Mouse (Mus musculus): ENCODE data around the gene Ppm1b. TPM values are rescaled to one million over a fixed set of nuclear protein-coding genes. Genes with fewer than 3 reads are reported as not detected.

Ppm1b gene
- polyA plus RNA-seq, 1 experiment from 2014 or later, result 80.0 TPM

GRCm38 (mm10) chr17:85043404-85043816 is 86.9 kb downstream of the Ppm1b start:
- Histone ChIP-seq H3K36me3 (no peaks in the 10 kb centered on the region), H3K9ac (no peak overlapping the region), H3K27ac (peak overlapping the region; percentile 54), H3K9me3 (no peaks in the 10 kb centered on the region), H3K4me2 (no peak overlapping the region), H3K27me3 (replicated peaks) (no peaks in the 10 kb centered on the region), H3K4me3 (replicated peaks) (no peak overlapping the region), H3K4me1 (no peaks in the 10 kb centered on the region)
- peak; percentile 60; the same call in 1 of the 2 replicates for ATAC-seq (ENCODE audit: insufficient read depth, low FRiP score, low read depth)
- 61% methylated on average over 6 of the region's 6 CpGs for WGBS

DNA sequence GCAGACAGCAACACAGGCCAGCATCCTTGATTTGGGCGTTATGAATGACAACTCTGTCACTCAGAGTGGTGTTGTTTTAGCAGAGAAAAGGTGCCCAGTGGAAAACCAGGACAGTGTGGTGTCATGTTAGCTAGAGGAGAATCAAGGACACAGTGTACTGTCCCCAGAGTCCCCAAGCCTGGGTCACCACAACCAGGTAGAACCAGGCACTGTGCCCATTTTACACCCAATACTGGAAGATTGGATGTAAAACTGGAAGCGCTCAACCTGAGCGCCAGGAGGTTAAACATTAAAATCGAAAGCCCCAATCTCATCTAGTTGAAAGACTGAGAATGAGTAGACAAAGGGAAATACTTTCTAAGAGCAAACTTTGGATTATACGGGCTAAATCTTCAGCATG is 87.9 kb downstream of the Ppm1b start:
- Histone ChIP-seq H3K4me1 (no peaks in the 10 kb centered on the region), H3K9ac (no peak overlapping the region), H3K27ac (no peak overlapping the region), H3K27me3 (replicated peaks) (no peaks in the 10 kb centered on the region), H3K36me3 (no peaks in the 10 kb centered on the region), H3K9me3 (no peaks in the 10 kb centered on the region), H3K4me3 (replicated peaks) (no peak overlapping the region), H3K4me2 (no peak overlapping the region)
- ATAC-seq (ENCODE audit: insufficient read depth, low FRiP score, low read depth), result no peak
- 87% methylated on average over 5 of the region's 5 CpGs for WGBS

DNA sequence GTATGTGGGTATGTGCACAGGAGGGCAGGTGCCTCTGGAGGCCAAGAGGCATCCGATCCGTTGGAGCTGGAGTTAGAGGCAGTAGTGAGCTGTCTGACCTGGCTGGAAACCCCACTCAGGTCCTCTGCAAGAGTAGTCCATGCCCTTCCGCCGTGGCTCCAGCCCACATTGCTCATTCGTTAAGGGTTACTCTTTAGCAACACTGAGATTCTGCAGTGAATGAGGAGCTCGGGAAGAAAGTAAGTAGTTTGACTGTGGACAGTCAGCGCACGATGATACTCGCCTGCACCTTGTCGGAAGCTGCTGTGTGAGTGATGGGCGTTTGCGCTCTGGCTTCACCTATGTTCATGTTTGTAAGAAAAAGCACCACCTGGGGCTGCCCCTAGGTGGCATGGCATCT is 88.6 kb downstream of the Ppm1b start:
- Histone ChIP-seq H3K4me3 (replicated peaks) (no peak overlapping the region), H3K4me2 (no peak overlapping the region), H3K4me1 (no peaks in the 10 kb centered on the region), H3K36me3 (no peaks in the 10 kb centered on the region), H3K27me3 (replicated peaks) (no peaks in the 10 kb centered on the region), H3K27ac (no peak overlapping the region), H3K9ac (no peak overlapping the region), H3K9me3 (no peaks in the 10 kb centered on the region)
- no peak for ATAC-seq (ENCODE audit: insufficient read depth, low FRiP score, low read depth)
- 79% methylated on average over 12 of the region's 12 CpGs for WGBS

DNA sequence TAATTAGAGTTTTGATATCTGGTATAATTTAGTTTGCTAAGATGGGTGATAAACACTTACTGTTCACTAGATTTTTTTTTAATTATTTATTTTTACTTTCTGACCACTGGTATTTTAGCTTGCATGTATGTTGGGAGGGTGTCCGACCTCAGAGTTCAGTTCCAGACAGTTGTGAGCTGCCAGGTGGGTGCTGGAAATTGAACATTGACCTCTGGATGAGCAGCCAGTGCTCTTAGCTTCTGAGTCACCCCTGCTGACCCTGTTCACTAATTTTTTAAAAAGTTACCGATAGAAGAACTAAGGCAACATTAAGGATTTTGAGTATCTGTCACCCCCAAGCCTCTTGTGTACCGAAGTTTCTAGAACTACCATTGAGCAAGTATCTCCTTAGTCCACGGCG is 91.8 kb downstream of the Ppm1b start:
- no peak overlapping the region for H3K9ac ChIP-seq
- no peaks in the 10 kb centered on the region for H3K4me1 ChIP-seq
- no peaks in the 10 kb centered on the region for H3K36me3 ChIP-seq
- no peak overlapping the region for H3K4me2 ChIP-seq
- H3K27me3 ChIP-seq (replicated peaks), result no peaks in the 10 kb centered on the region
- no peaks in the 10 kb centered on the region for H3K9me3 ChIP-seq
- 86% methylated on average over 5 of the region's 5 CpGs for WGBS
- no peak for ATAC-seq (ENCODE audit: insufficient read depth, low FRiP score, low read depth)
- no peak overlapping the region for H3K27ac ChIP-seq
- H3K4me3 ChIP-seq (replicated peaks), result no peak overlapping the region

GRCm38 (mm10) chr17:85058276-85058675 is 101.7 kb downstream of the Ppm1b start:
- Histone ChIP-seq H3K4me2 (no peak overlapping the region), H3K27ac (no peak overlapping the region), H3K9ac (no peak overlapping the region), H3K9me3 (no peaks in the 10 kb centered on the region), H3K4me1 (no peaks in the 10 kb centered on the region), H3K27me3 (replicated peaks) (no peaks in the 10 kb centered on the region), H3K4me3 (replicated peaks) (no peak overlapping the region), H3K36me3 (no peaks in the 10 kb centered on the region)
- no peak for ATAC-seq (ENCODE audit: insufficient read depth, low FRiP score, low read depth)
- 88% methylated on average over 7 of the region's 7 CpGs for WGBS

- H3K4me2 ChIP-seq, result no peak overlapping the region
- 92% methylated on average over 6 of the region's 6 CpGs for WGBS
- no peak overlapping the region for H3K9ac ChIP-seq
- no peak for ATAC-seq (ENCODE audit: insufficient read depth, low FRiP score, low read depth)
- no peak overlapping the region for H3K4me3 ChIP-seq (replicated peaks)
- no peak overlapping the region for H3K27ac ChIP-seq
- no peaks in the 10 kb centered on the region for H3K4me1 ChIP-seq
- H3K36me3 ChIP-seq, result no peaks in the 10 kb centered on the region
- no peaks in the 10 kb centered on the region for H3K27me3 ChIP-seq (replicated peaks)
- no peaks in the 10 kb centered on the region for H3K9me3 ChIP-seq
Measured at GRCm38 (mm10) chr17:85059136-85059535, 102.6 kb downstream of the Ppm1b start.

DNA sequence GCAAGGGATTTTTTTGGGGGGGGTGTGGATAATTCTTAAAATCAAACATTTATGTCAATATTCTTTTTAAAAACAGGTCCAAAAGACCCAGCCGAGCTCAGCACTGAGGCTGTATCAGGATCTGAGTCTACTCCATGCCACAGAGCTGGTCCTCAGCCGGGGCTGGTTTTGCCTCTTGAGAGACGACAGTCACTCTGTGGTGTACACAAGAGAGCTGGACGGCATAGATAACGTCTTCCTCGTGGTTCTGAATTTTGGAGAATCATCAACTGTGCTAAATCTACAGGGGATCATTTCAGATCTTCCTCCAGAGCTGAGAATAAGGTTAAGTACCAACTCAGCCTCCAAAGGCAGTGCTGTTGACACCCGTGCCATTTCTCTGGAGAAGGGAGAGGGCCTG is 107.0 kb downstream of the Ppm1b start:
- Histone ChIP-seq H3K4me1 (no peaks in the 10 kb centered on the region), H3K9me3 (no peaks in the 10 kb centered on the region), H3K27ac (no peak overlapping the region), H3K27me3 (replicated peaks) (no peaks in the 10 kb centered on the region), H3K9ac (no peak overlapping the region), H3K36me3 (peaks cover 8% of the 10 kb centered on the region), H3K4me3 (replicated peaks) (no peak overlapping the region), H3K4me2 (no peak overlapping the region)
- no peak for ATAC-seq (ENCODE audit: insufficient read depth, low FRiP score, low read depth)
- 85% methylated on average over 7 of the region's 7 CpGs for WGBS

GRCm38 (mm10) chr17:85067331-85067730 is 110.8 kb downstream of the Ppm1b start:
- no peak overlapping the region for H3K27ac ChIP-seq
- no peak overlapping the region for H3K4me2 ChIP-seq
- no peak for ATAC-seq (ENCODE audit: insufficient read depth, low FRiP score, low read depth)
- 95% methylated on average over 7 of the region's 7 CpGs for WGBS
- H3K4me1 ChIP-seq, result no peaks in the 10 kb centered on the region
- H3K27me3 ChIP-seq (replicated peaks), result no peaks in the 10 kb centered on the region
- H3K9me3 ChIP-seq, result no peaks in the 10 kb centered on the region
- no peak overlapping the region for H3K4me3 ChIP-seq (replicated peaks)
- peaks cover 8% of the 10 kb centered on the region for H3K36me3 ChIP-seq
- H3K9ac ChIP-seq, result no peak overlapping the region

DNA sequence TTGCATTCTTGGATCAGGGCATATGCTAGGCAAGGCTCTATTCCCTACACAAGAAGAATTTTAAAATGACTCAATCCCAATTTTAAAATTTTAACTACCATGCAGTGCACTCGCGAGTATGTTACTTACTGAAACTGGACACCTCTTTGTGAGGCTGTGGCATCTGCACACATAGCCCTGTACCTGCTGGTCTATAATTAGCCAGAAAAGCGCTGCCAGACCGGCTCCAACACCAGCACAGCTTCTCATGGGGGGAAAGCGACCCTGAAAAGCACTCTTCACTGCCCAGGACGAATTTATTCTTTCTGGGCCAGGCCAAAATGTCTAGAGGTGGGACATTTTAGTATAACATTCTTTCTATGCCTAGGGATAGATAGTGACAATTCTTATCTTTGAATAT is 114.1 kb downstream of the Ppm1b start:
- H3K27me3 ChIP-seq (replicated peaks), result no peaks in the 10 kb centered on the region
- H3K9ac ChIP-seq, result no peak overlapping the region
- no peak overlapping the region for H3K27ac ChIP-seq
- H3K36me3 ChIP-seq, result peaks cover 7% of the 10 kb centered on the region
- H3K4me1 ChIP-seq, result no peaks in the 10 kb centered on the region
- 83% methylated on average over 6 of the region's 6 CpGs for WGBS
- H3K9me3 ChIP-seq, result no peaks in the 10 kb centered on the region
- no peak overlapping the region for H3K4me2 ChIP-seq
- ATAC-seq (ENCODE audit: insufficient read depth, low FRiP score, low read depth), result no peak
- no peak overlapping the region for H3K4me3 ChIP-seq (replicated peaks)

- Histone ChIP-seq H3K36me3 (0 out of 2 replicates have a peak, but pooled peaks cover 3% of the 10 kb centered on the region), H3K4me3 (replicated peaks) (no peak overlapping the region), H3K4me2 (no peak overlapping the region), H3K9me3 (no peaks in the 10 kb centered on the region), H3K9ac (no peak overlapping the region), H3K4me1 (no peaks in the 10 kb centered on the region), H3K27me3 (replicated peaks) (no peaks in the 10 kb centered on the region), H3K27ac (no peak overlapping the region)
- WGBS, result 88% methylated on average over 8 of the region's 8 CpGs
- ATAC-seq (ENCODE audit: insufficient read depth, low FRiP score, low read depth), result no peak
Measured at GRCm38 (mm10) chr17:85071088-85071775, 114.7 kb downstream of the Ppm1b start.

DNA sequence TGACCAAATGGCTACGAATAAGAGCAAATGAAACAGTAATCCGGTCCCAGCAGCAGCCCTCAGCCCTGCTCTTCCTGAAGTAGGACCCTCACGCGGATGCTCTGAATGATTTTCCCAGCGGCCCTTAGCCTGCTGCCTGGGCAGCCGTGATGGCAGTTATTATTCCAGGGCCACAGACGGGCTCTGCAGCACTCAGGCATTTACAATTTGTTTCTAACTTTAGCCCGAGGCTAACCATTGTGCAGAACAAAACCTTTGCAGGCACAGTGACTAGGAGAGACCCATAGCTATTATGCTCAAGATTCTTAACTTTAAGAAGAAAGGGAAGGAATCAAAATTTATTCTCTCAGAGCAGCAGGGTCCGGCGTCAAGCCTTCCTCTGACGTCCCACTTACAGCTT is 115.8 kb downstream of the Ppm1b start:
- Histone ChIP-seq H3K36me3 (0 out of 2 replicates have a peak, but pooled peaks cover 3% of the 10 kb centered on the region), H3K9me3 (no peaks in the 10 kb centered on the region), H3K27ac (no peak overlapping the region), H3K27me3 (replicated peaks) (no peaks in the 10 kb centered on the region), H3K4me1 (no peaks in the 10 kb centered on the region), H3K4me3 (replicated peaks) (no peak overlapping the region), H3K9ac (no peak overlapping the region), H3K4me2 (no peak overlapping the region)
- no peak for ATAC-seq (ENCODE audit: insufficient read depth, low FRiP score, low read depth)
- WGBS, result 72% methylated on average over 11 of the region's 11 CpGs

- WGBS, result 64% methylated on average over 7 of the region's 7 CpGs
- no peak for ATAC-seq (ENCODE audit: insufficient read depth, low FRiP score, low read depth)
- no peaks in the 10 kb centered on the region for H3K9me3 ChIP-seq
- H3K9ac ChIP-seq, result no peak overlapping the region
- no peak overlapping the region for H3K4me2 ChIP-seq
- H3K4me3 ChIP-seq (replicated peaks), result no peak overlapping the region
- no peaks in the 10 kb centered on the region for H3K27me3 ChIP-seq (replicated peaks)
- no peak overlapping the region for H3K27ac ChIP-seq
- H3K36me3 ChIP-seq, result peaks cover 8% of the 10 kb centered on the region
- no peaks in the 10 kb centered on the region for H3K4me1 ChIP-seq
Measured at GRCm38 (mm10) chr17:85073214-85073613, 116.7 kb downstream of the Ppm1b start.
